Comparison of ENCODE assay signal across 9 mouse cellular contexts in the genomic region with DNA sequence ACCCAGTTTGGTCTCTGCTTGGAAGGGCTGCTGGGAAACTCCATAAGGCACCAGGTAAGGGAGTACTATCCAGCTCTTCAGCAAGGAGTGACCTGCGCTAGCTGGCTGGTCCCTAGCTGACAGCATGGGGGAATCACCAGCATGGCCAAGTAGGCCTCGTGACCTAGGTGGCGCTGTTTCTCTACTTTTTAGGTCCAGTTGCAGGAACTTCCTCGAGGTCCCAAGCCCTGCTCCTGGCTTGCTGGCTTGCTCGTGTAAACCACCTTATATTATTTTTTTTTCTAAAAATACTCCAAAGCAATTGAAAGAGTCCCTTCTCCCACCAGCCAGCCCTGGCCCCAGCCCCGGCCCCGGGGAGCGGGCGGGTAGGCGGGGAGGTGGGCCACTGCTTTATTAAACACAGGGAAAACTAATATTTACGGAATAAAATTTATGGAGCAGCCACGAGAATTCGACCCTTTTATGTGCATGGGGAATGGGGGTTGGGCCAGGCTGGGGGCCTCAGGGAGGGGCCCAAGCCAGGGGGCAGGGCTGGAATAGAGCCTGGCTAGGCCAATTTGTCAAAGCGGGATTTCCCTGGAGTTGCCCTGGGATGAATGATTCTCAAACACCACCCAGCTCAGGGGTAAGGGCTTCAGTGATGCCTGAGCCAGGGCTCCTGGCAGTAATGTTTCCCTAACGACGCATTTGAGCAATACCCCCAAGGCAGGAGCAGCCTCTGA. TPM values are rescaled to one million over a fixed set of nuclear protein-coding genes. Genes with fewer than 3 reads are reported as not detected.
DNase-seq lines count a peak whose midpoint lies in the region; ATAC-seq and TF ChIP-seq lines count a peak whose summit lies in the region.
"Had no signal": no experiment of that assay in that cellular context is flagged by ENCODE, and none has a peak within 500 bp of the region (broad histone marks: within the 10 kb centered on the region; RNA-seq: fewer than 3 reads in every experiment).

No protein-coding gene starts in this region.

- H3K27ac ChIP-seq in ES-E14 (ENCODE audit: insufficient read depth, low read depth, low read length, poor library complexity, severe bottlenecking): no peak overlapping the region
- no peak overlapping the region for H3K27ac ChIP-seq in forebrain, embryonic 13.5 days
- no peak overlapping the region for H3K27ac ChIP-seq in heart, postnatal 0 days (ENCODE audit: low read depth)
- H3K27ac ChIP-seq in liver, postnatal 0 days (ENCODE audit: low read depth): no peak overlapping the region

- peak; percentile 76 for TF ChIP-seq CTCF in heart, postnatal 0 days (IDR thresholded peaks at IDR 0.05; ENCODE audit: low read depth)
- TF ChIP-seq CTCF in liver, postnatal 0 days (IDR thresholded peaks at IDR 0.05; ENCODE audit: low read depth): peak; percentile 81

- TF ChIP-seq EP300 in heart, postnatal 0 days (IDR thresholded peaks at IDR 0.05; ENCODE audit: low read depth): no peak
- no peak for TF ChIP-seq EP300 in liver, postnatal 0 days (IDR thresholded peaks at IDR 0.05; ENCODE audit: low read depth)

- no peak overlapping the region; a peak in 1 of 4 replicates for H3K4me3 ChIP-seq in ES-E14 (ENCODE audit: insufficient read depth in 1 of 2, low read depth in 1 of 2, low read length in 2 of 2, poor library complexity in 1 of 2, severe bottlenecking in 1 of 2)
- H3K4me3 ChIP-seq in forebrain, embryonic 13.5 days: peak overlapping the region; percentile 5; the same call in 1 of the 2 replicates
- H3K4me3 ChIP-seq in heart, postnatal 0 days (ENCODE audit: low read depth, low read length): no peak overlapping the region
- no peak overlapping the region for H3K4me3 ChIP-seq in liver, postnatal 0 days (ENCODE audit: low read depth, low read length)

- H3K4me1 ChIP-seq in ES-E14 (ENCODE audit: control insufficient read depth in 2 of 2, insufficient read depth in 2 of 2, low read length in 2 of 2, poor library complexity in 1 of 2): peaks cover 0 to 5% of the 10 kb centered on the region in 2 experiments; a peak in 1 of 4 replicates
- peaks cover 8% of the 10 kb centered on the region for H3K4me1 ChIP-seq in forebrain, embryonic 13.5 days
- H3K4me1 ChIP-seq in heart, postnatal 0 days (ENCODE audit: control insufficient read depth, insufficient read depth): no peaks in the 10 kb centered on the region
- H3K4me1 ChIP-seq in liver, postnatal 0 days (ENCODE audit: insufficient read depth): peaks cover 7% of the 10 kb centered on the region

- 15% methylated on average over 16 of the region's 16 CpGs for WGBS in forebrain, embryonic 13.5 days
- 19% methylated on average over 16 of the region's 16 CpGs for WGBS in heart, postnatal 0 days
- WGBS in liver, postnatal 0 days (ENCODE audit: insufficient replicate concordance): 21% methylated on average over 16 of the region's 16 CpGs

- no peaks in the 10 kb centered on the region; the same call in 1 of the 2 replicates for H3K36me3 ChIP-seq in ES-E14 (ENCODE audit: control insufficient read depth, insufficient read depth, low read length, poor library complexity, severe bottlenecking)
- no peaks in the 10 kb centered on the region for H3K36me3 ChIP-seq in forebrain, embryonic 13.5 days (ENCODE audit: poor library complexity, severe bottlenecking)
- H3K36me3 ChIP-seq in heart, postnatal 0 days (replicated peaks; ENCODE audit: control insufficient read depth, insufficient read depth, low read length): no peaks in the 10 kb centered on the region
- no peaks in the 10 kb centered on the region for H3K36me3 ChIP-seq in liver, postnatal 0 days (replicated peaks; ENCODE audit: insufficient read depth, low read length)

- H3K9me3 ChIP-seq in ES-E14 (ENCODE audit: control insufficient read depth, insufficient read depth, low read depth, low read length): no peaks in the 10 kb centered on the region
- H3K9me3 ChIP-seq in forebrain, embryonic 13.5 days (replicated peaks): no peaks in the 10 kb centered on the region
- no peaks in the 10 kb centered on the region for H3K9me3 ChIP-seq in heart, postnatal 0 days (replicated peaks; ENCODE audit: control insufficient read depth, low read length)
- no peaks in the 10 kb centered on the region for H3K9me3 ChIP-seq in liver, postnatal 0 days (ENCODE audit: low read length)

- H3K27me3 ChIP-seq in forebrain, embryonic 13.5 days: no peaks in the 10 kb centered on the region
- H3K27me3 ChIP-seq in heart, postnatal 0 days (ENCODE audit: control insufficient read depth, insufficient read depth, low read length): peaks cover 13% of the 10 kb centered on the region; the same call in 1 of the 2 replicates
- H3K27me3 ChIP-seq in liver, postnatal 0 days (ENCODE audit: insufficient read depth, low read length): no peaks in the 10 kb centered on the region

- H3K4me2 ChIP-seq in forebrain, embryonic 13.5 days: peak overlapping the region; percentile 48
- H3K4me2 ChIP-seq in heart, postnatal 0 days (ENCODE audit: low read depth, low read length): peak overlapping the region; percentile 32; the same call in 1 of the 2 replicates
- H3K4me2 ChIP-seq in liver, postnatal 0 days (ENCODE audit: low read depth, low read length): no peak overlapping the region

- no peak overlapping the region for H3K9ac ChIP-seq in ES-E14 (ENCODE audit: insufficient read depth, low read depth, low read length, poor library complexity, severe bottlenecking)
- H3K9ac ChIP-seq in forebrain, embryonic 13.5 days: peak overlapping the region; percentile 31; the same call in 1 of the 2 replicates
- H3K9ac ChIP-seq in heart, postnatal 0 days (replicated peaks; ENCODE audit: low read depth, low read length): no peak overlapping the region
- no peak overlapping the region for H3K9ac ChIP-seq in liver, postnatal 0 days (replicated peaks)

- in situ Hi-C loops in ES-E14 (cut with MboI; ENCODE audit: low sequenced_read_pairs in 2 of 2, unreplicated experiment in 2 of 2): no loop called here

- peak; percentile 48; the same call in 1 of the 2 replicates for ATAC-seq in forebrain, embryonic 13.5 days
- peak; percentile 62; the same call in 1 of the 2 replicates for ATAC-seq in heart, postnatal 0 days (ENCODE audit: insufficient read depth, low read depth)
- peak; percentile 48; the same call in 1 of the 2 replicates for ATAC-seq in liver, postnatal 0 days

- DNase-seq in ES-E14 (ENCODE audit: low read depth, low spot score): peak; percentile 77
- peak; percentile 31 for DNase-seq in c-Kit-positive CD71-positive TER-119-positive erythroid progenitor cells, embryonic 14.5 days (ENCODE audit: low spot score)
- peak; percentile 87 for DNase-seq in heart, postnatal 0 days (ENCODE audit: low spot score)
- peak; percentile 90 to 93 for DNase-seq in kidney, postnatal 36 days
- DNase-seq in liver, postnatal 0 days: peak; percentile 81
- DNase-seq in ovary, postnatal 10 days (ENCODE audit: low spot score): peak; percentile 69
- peak; percentile 58 for DNase-seq in urinary bladder, adult 2 months (ENCODE audit: low spot score)

TF ChIP-seq in ES-E14, 5 proteins besides CTCF, POLR2A, EP300 and RAD21:
- TF ChIP-seq HCFC1 (IDR thresholded peaks at IDR 0.05; ENCODE audit: borderline replicate concordance, insufficient read depth, low read length) (no peak), CHD2 (IDR thresholded peaks at IDR 0.05; ENCODE audit: low read depth, low read length) (no peak), ZC3H11A (IDR thresholded peaks at IDR 0.05; ENCODE audit: borderline replicate concordance, low read depth, low read length) (0 out of 2 replicates have a peak, but pooled peaks have one; percentile 39)

RNA-seq across cellular contexts. Expression of a gene that starts 13.2 kb away (rescaled TPM):
- 0.37 and 0.67 TPM in 2 replicates for total RNA-seq in ES-E14 (2012; rRNA removed)
- polyA plus RNA-seq in forebrain, embryonic 13.5 days (2015; fragmentation: Nextera tagmentation; extraction: Ambion mirVana): 0.20 and 0.21 TPM in 2 replicates
- total RNA-seq in heart, postnatal 0 days (2014; rRNA removed; ENCODE audit: low replicate concordance): 0.35 TPM in 1 of 2 replicates, not detected in the other
- 0.05 TPM in 2 replicates for polyA plus RNA-seq in heart, postnatal 0 days (2015; fragmentation: Nextera tagmentation; extraction: Ambion mirVana)
- polyA plus RNA-seq in liver, postnatal 0 days (2015; fragmentation: Nextera tagmentation; extraction: Ambion mirVana): 1.1 TPM in 2 replicates
- polyA plus RNA-seq in urinary bladder, adult 2 months (2012; rRNA removed): 0.16 and 0.21 TPM in 2 replicates

RNA-seq across cellular contexts. Expression of a gene that starts 29.3 kb away (rescaled TPM):
- total RNA-seq in ES-E14 (2012; rRNA removed): 0.05 TPM in 1 of 2 replicates, not detected in the other
- 0.56 and 0.57 TPM in 2 replicates for polyA plus RNA-seq in forebrain, embryonic 13.5 days (2015; fragmentation: Nextera tagmentation; extraction: Ambion mirVana)
- 0.04 TPM in 1 of 2 replicates, not detected in the other for total RNA-seq in heart, postnatal 0 days (2014; rRNA removed; ENCODE audit: low replicate concordance)
- polyA plus RNA-seq in heart, postnatal 0 days (2015; fragmentation: Nextera tagmentation; extraction: Ambion mirVana): 0.05 TPM in 1 of 2 replicates, not detected in the other
- not detected in 2 replicates for polyA plus RNA-seq in liver, postnatal 0 days (2015; fragmentation: Nextera tagmentation; extraction: Ambion mirVana)
- polyA plus RNA-seq in urinary bladder, adult 2 months (2012; rRNA removed): 0.01 TPM in 1 of 2 replicates, not detected in the other
- polyA plus RNA-seq: liver, embryonic 16.5 days had no signal

Comparison
In these comparisons a context has a peak if more than half of its experiments do, and no peak if none do; other contexts are left out.
1. DNase-seq: peak in every context shown above with its lines; median percentile 92 in kidney, postnatal 36 days; 87 in heart, postnatal 0 days; 81 in liver, postnatal 0 days; 77 in ES-E14; 69 in ovary, postnatal 10 days; 58 in urinary bladder, adult 2 months; 31 in c-Kit-positive CD71-positive TER-119-positive erythroid progenitor cells, embryonic 14.5 days.